Mouse (Mus musculus) midbrain, embryonic 10.5 days (tissue): ENCODE measurements around the gene Shld1. TPM values are rescaled to one million over a fixed set of nuclear protein-coding genes. Genes with fewer than 3 reads are reported as not detected.

Experiments used
- DNase-seq: peaks from one replicate; pipeline ENCODE4 v3.0.0-alpha.2; 2017; ENCODE audit warnings: low spot score
- H3K27ac ChIP-seq: fragments of 300-500 bp; sonication (generic); replicated peaks from 2 replicates; pipeline ENCODE4 v1.5.1; 2016; ENCODE audit warnings: mild to moderate bottlenecking
- H3K27me3 ChIP-seq: fragments of 300-500 bp; sonication (generic); 2 replicates; pipeline ENCODE4 v1.6.1; 2016; ENCODE audit warnings: low read depth, mild to moderate bottlenecking; ENCODE audit not compliant: poor library complexity, severe bottlenecking
- H3K36me3 ChIP-seq: fragments of 300-500 bp; sonication (generic); 2 replicates; pipeline ENCODE4 v1.6.1; 2016; ENCODE audit warnings: mild to moderate bottlenecking, moderate library complexity
- H3K4me1 ChIP-seq: fragments of 300-500 bp; sonication (generic); 2 replicates; pipeline ENCODE4 v1.6.1; 2016
- H3K4me3 ChIP-seq: fragments of 300-500 bp; sonication (generic); 2 replicates; pipeline ENCODE4 v1.5.1; 2016; ENCODE audit warnings: mild to moderate bottlenecking, moderate library complexity
- H3K9me3 ChIP-seq: fragments of 300-500 bp; sonication (generic); replicated peaks from 2 replicates; pipeline ENCODE4 v1.6.1; 2016; ENCODE audit warnings: mild to moderate bottlenecking
- WGBS: fragments of 180-500 bp; shearing (Covaris S2); methylation state at CpG from one replicate; pipeline ENCODE4 v1.1.7; 2016; 5-methylcytosine and 5-hydroxymethylcytosine counted together
- polyA plus RNA-seq: library from polyadenylated mRNA; unstranded; fragments of >200 nt; fragmentation: Nextera tagmentation; extraction: Ambion mirVana; gene quantifications from 2 replicates; pipeline ENCODE4 v1.2.1, GENCODE M21; 2016

The Shld1 gene
- polyA plus RNA-seq: 16.4 and 20.4 TPM in 2 replicates

GRCm38 (mm10) chr2:132686756-132687737 lies at the start of gene Shld1:
Gene Shld1 (plus strand): TSS chr2:132686931.
- Histone ChIP-seq H3K4me1 (peaks cover 17% of the 10 kb centered on the region), H3K4me3 (peak within 1 kb of the TSS; percentile 62), H3K9me3 (no peaks in the 10 kb centered on the region), H3K36me3 (no peaks in the 10 kb centered on the region), H3K27me3 (no peaks in the 10 kb centered on the region), H3K27ac (peak within 1 kb of the TSS; percentile 87)
- peak; percentile 91 for DNase-seq
- WGBS: 11% methylated on average over 33 of the region's 33 CpGs

GRCm38 (mm10) chr2:132638306-132638705 lies 48.4 kb upstream of the Shld1 start:
- H3K36me3 ChIP-seq: no peaks in the 10 kb centered on the region
- H3K4me1 ChIP-seq: no peaks in the 10 kb centered on the region
- H3K27ac ChIP-seq: no peak overlapping the region
- WGBS: 89% methylated on average over 6 of the region's 6 CpGs
- H3K9me3 ChIP-seq: no peaks in the 10 kb centered on the region
- no peak for DNase-seq
- no peak overlapping the region for H3K4me3 ChIP-seq
- H3K27me3 ChIP-seq: no peaks in the 10 kb centered on the region

DNA sequence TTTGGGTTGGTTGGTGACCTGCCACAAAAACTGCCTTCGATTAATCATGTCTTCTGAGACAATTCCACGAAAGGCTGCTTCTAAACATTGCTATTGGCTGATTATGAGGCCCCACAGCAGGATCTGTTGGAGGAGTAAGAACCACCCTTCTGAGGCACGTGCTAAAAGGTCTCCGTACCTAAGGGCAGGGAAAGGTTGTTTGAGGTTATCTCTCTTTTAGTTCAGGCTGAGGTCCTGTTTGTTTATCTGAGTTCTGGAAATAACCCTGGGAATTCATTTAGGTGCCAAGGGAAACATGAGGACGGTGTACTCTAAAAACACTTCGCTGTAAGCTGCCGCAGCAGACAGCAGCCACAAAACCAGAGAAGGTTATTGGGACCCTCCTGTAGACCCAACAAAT lies 47.4 kb upstream of the Shld1 start:
- Histone ChIP-seq H3K4me1 (no peaks in the 10 kb centered on the region), H3K9me3 (no peaks in the 10 kb centered on the region), H3K4me3 (no peak overlapping the region), H3K27me3 (no peaks in the 10 kb centered on the region), H3K36me3 (no peaks in the 10 kb centered on the region), H3K27ac (no peak overlapping the region)
- DNase-seq: no peak
- 81% methylated on average over 7 of the region's 7 CpGs for WGBS

- Histone ChIP-seq H3K27me3 (no peaks in the 10 kb centered on the region), H3K27ac (no peak overlapping the region), H3K9me3 (no peaks in the 10 kb centered on the region), H3K36me3 (no peaks in the 10 kb centered on the region), H3K4me1 (no peaks in the 10 kb centered on the region), H3K4me3 (no peak overlapping the region)
- DNase-seq: no peak
- 73% methylated on average over 3 of the region's 3 CpGs for WGBS
Observed at GRCm38 (mm10) chr2:132641196-132641595, 45.5 kb upstream of the Shld1 start.

GRCm38 (mm10) chr2:132643161-132643560 lies 43.6 kb upstream of the Shld1 start:
- Histone ChIP-seq H3K9me3 (no peaks in the 10 kb centered on the region), H3K4me3 (no peak overlapping the region), H3K27ac (no peak overlapping the region), H3K4me1 (no peaks in the 10 kb centered on the region), H3K36me3 (no peaks in the 10 kb centered on the region), H3K27me3 (no peaks in the 10 kb centered on the region)
- 86% methylated on average over 4 of the region's 4 CpGs for WGBS
- DNase-seq: no peak

GRCm38 (mm10) chr2:132646856-132647745 lies 39.6 kb upstream of the Shld1 start:
- Histone ChIP-seq H3K4me1 (no peaks in the 10 kb centered on the region), H3K27ac (no peak overlapping the region), H3K9me3 (no peaks in the 10 kb centered on the region), H3K4me3 (no peak overlapping the region), H3K27me3 (no peaks in the 10 kb centered on the region), H3K36me3 (no peaks in the 10 kb centered on the region)
- 71% methylated on average over 17 of the region's 17 CpGs for WGBS
- DNase-seq: no peak

DNA sequence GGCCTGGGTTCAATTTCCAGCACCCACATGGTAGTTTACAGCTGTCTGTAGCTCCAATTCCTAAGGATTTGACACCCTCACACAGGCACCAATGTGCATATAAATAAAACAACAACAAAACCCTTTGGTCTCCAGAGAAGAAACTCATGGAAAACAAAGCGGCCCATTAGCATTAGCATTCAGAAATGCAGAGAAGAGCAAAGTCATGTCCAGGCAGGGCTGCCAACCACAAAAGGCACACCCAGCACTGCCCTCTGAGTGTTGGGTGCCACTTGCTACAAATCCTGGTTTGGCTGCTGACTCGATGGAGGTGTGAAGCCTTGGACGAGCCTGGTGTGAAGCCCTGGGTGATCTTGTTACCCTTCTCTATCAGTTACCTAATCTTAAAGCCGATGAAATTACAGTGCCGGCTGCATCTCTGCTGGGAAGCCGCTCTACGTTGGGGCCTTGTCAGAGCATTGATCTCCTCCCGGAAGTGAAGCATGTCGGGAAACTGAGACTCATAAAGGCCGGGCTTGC lies 37.3 kb upstream of the Shld1 start:
- Histone ChIP-seq H3K27ac (no peak overlapping the region), H3K9me3 (no peaks in the 10 kb centered on the region), H3K4me3 (no peak overlapping the region), H3K36me3 (no peaks in the 10 kb centered on the region), H3K27me3 (no peaks in the 10 kb centered on the region), H3K4me1 (no peaks in the 10 kb centered on the region)
- 88% methylated on average over 10 of the region's 10 CpGs for WGBS
- DNase-seq: no peak

DNA sequence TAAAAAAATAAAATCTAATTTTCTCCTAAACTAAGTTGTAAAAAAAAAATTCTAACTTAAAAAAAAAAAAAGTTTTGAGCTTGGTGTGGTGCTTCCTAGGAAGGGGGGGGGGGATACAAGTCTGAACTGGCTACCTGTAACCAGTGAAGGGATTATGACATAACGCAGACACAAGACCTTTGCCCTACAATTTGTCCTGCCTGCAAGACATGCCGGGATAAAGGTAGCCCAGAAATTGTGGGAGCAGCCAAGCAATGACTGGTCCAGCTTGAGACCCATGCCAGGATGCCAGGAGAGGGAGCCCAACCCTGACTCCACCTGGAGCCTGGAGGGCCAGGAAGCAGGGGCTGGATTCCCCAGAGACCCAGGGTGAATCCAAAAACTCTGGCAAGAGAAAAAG lies 36.2 kb upstream of the Shld1 start:
- WGBS: 87% methylated on average over 2 of the region's 2 CpGs

GRCm38 (mm10) chr2:132652476-132652875 lies 34.3 kb upstream of the Shld1 start:
- Histone ChIP-seq H3K36me3 (no peaks in the 10 kb centered on the region), H3K9me3 (no peaks in the 10 kb centered on the region), H3K27me3 (no peaks in the 10 kb centered on the region), H3K27ac (no peak overlapping the region), H3K4me3 (no peak overlapping the region), H3K4me1 (no peaks in the 10 kb centered on the region)
- 67% methylated on average over 10 of the region's 10 CpGs for WGBS
- no peak for DNase-seq

More for the DNA sequence above, 36.2 kb upstream of the Shld1 start:
- no peak overlapping the region for H3K27ac ChIP-seq
- no peak for DNase-seq
- H3K27me3 ChIP-seq: no peaks in the 10 kb centered on the region
- H3K4me1 ChIP-seq: no peaks in the 10 kb centered on the region
- H3K36me3 ChIP-seq: no peaks in the 10 kb centered on the region
- no peaks in the 10 kb centered on the region for H3K9me3 ChIP-seq
- no peak overlapping the region for H3K4me3 ChIP-seq

DNA sequence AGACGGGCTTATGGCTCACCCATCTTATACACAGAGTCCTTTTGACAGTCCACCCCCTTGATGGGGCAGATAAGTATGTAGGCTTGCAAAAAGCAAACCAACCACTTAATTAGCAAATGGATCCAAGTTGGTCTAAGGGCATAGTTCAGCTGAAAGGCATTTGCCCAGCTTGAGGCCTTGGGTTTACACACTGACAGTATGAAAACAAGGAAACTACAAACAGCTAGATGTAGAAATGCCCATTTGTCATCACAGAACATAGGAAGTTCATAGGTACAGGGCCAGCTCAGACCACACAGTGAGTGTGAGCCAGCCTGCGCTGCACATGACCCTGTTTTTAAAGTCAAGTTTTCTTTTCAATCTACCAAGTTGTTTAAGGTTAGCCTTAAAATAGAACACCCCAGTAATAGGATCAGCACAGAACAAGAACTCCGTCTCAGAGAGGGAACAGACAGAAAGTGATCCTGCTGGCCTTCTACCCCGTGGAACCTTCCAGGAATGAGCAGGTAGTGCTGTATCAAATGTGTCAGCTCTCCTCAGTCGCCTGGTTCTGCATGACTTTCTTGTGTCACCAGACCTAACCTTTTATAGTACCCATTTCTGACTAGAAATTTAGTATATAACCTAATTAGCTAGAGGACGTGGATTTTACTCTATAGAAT lies 31.8 kb upstream of the Shld1 start:
- Histone ChIP-seq H3K27ac (no peak overlapping the region), H3K4me1 (no peaks in the 10 kb centered on the region), H3K36me3 (no peaks in the 10 kb centered on the region), H3K27me3 (no peaks in the 10 kb centered on the region), H3K9me3 (no peaks in the 10 kb centered on the region), H3K4me3 (no peak overlapping the region)
- 80% methylated on average over 6 of the region's 6 CpGs for WGBS
- DNase-seq: no peak

GRCm38 (mm10) chr2:132657186-132657585 lies 29.5 kb upstream of the Shld1 start:
- H3K4me3 ChIP-seq: no peak overlapping the region
- no peaks in the 10 kb centered on the region for H3K27me3 ChIP-seq
- no peak for DNase-seq
- no peak overlapping the region for H3K27ac ChIP-seq
- no peaks in the 10 kb centered on the region for H3K4me1 ChIP-seq
- 83% methylated on average over 2 of the region's 2 CpGs for WGBS
- H3K9me3 ChIP-seq: no peaks in the 10 kb centered on the region
- no peaks in the 10 kb centered on the region for H3K36me3 ChIP-seq

DNA sequence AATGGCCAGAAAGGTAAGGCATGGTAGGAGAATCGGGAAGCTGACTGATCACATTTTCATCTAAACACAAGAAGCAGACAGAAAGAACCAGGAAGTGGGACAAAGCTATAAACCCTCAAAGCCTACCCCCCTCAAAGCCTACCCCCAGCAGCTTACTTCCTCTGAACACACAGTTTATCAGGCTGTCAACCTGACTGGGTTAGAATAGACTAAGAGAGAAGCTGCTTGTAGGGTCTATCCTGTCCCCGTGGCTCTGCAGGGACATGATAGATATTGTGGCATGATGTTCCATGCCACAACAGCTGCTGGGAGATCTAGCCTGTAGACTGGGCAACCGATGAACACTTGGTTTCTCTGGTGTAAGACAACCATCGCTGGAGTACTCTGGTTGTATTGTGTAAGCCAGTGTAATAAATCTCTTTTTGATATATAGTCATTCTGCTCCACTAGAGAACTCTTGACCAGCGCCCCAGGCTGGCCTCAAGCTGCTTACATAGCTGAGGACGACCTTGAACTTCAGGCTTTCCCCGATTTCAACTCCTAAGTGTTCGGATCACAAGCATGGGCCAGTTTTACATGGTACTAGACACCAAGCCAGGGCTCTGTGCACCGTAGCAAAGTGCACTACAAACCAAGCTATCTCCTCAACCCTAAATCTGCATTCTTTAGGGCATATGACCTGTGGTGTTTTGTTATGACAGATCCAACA lies 28.2 kb upstream of the Shld1 start:
- H3K4me3 ChIP-seq: no peak overlapping the region
- no peaks in the 10 kb centered on the region for H3K36me3 ChIP-seq
- DNase-seq: no peak
- H3K4me1 ChIP-seq: no peaks in the 10 kb centered on the region
- H3K9me3 ChIP-seq: no peaks in the 10 kb centered on the region
- H3K27me3 ChIP-seq: no peaks in the 10 kb centered on the region
- H3K27ac ChIP-seq: no peak overlapping the region
- 86% methylated on average over 9 of the region's 9 CpGs for WGBS
